Mouse (Mus musculus) liver (tissue): Measurements from ENCODE around the gene Mob1b.

ENCODE experiments used
- DNase-seq: peaks from one replicate; pipeline ENCODE4 v3.0.0-alpha.2; 2020; ENCODE audit warnings: mixed read lengths

The Mob1b gene

GRCm38 (mm10) chr5:88720116-88721002 is at the start of gene Mob1b:
TSS of gene Mob1b (plus strand) at chr5:88720855.
- peak; percentile 99 for DNase-seq

DNA sequence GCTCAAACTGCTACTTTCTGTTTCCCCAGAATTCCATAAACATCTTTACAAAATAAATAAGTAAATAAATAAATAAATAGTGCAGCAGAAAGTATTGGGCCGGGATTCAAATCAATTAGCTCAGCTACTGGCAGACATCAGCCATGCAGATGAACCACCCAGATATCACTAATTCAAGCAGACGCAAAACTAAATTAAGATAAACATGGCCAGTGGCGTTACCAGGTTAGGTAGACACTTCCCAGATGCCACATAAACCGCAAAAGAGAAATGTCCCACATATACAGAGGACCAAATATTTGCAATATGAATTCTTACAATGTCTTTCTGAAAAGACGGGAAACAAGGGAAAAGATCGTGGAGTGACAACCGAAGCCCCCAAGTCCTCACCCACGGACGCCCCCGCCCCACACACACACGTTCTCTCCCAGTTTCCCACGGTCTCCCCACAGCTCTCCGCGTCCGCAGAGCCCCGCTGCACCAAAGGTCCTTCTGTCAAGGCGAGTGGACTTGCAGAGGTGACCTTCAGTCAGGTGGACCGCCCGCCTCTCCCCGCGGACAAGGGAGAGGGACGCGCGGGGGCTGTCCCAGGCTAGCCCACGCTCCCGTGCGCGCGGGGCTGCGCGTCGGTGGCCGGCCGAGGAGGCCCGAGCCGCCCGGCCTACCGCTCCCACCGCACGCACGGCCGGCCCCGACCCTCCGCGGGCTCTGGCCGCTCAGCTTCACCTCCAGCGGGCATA is 45.8 kb upstream of the Mob1b start:
- peak; percentile 39 for DNase-seq

- peak; percentile 94 for DNase-seq
These were observed 44.9 kb upstream of the Mob1b start, which contains the start of gene Grsf1 for GRCm38 (mm10) chr5:88675443-88676387. TSS of gene Grsf1 (minus strand) at chr5:88676171.

DNA sequence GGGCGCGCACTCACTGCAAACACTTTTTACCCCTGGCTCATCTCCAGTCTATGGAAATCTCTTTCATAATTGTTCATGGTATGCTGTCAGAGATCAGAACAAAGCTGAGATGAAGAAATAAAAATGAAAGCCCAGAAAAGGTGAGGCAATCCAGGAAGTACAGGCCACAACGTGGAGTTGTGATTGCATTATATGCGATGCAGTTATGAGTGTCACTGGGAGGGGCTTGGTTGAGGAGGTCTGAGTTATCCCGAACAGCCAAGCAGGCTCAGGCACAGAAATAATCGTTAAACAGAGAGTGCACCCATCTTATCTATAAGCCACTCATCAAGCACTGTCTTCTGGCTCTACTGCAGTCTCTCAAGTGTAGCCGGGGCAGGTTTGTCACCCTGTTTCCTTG is 41.7 kb upstream of the Mob1b start:
- DNase-seq: peak; percentile 20

GRCm38 (mm10) chr5:88679341-88679740 is 41.3 kb upstream of the Mob1b start:
- DNase-seq: no peak

GRCm38 (mm10) chr5:88680567-88680966 is 40.1 kb upstream of the Mob1b start:
- no peak for DNase-seq

DNA sequence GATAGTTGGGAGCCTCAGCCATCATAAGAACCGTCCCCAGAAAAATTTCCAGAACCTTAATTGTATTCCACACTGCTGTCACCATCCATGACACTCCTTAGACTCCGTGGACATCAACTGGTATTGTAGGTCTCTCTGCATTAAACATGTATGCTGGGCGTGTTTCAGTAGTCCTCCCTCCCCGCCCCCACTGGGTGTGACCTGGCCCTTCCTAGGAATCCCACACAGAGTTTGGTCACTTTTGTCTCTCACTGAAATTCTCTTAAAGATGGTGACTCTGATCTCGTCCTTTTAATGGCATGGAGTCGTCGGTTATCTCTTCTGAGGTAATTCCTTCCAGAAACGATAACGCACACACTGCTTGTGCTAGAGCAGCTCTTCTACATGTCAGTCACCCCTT is 36.9 kb upstream of the Mob1b start:
- DNase-seq: no peak

GRCm38 (mm10) chr5:88684226-88684625 is 36.4 kb upstream of the Mob1b start:
- DNase-seq: no peak

GRCm38 (mm10) chr5:88685306-88685705 is 35.3 kb upstream of the Mob1b start:
- DNase-seq: no peak

GRCm38 (mm10) chr5:88685745-88686299 is 34.8 kb upstream of the Mob1b start:
- DNase-seq: no peak

- no peak for DNase-seq
These were observed 32.7 kb upstream of the Mob1b start for GRCm38 (mm10) chr5:88687996-88688406.

- peak; percentile 21 for DNase-seq
These were observed 32.0 kb upstream of the Mob1b start for GRCm38 (mm10) chr5:88688583-88689187.

DNA sequence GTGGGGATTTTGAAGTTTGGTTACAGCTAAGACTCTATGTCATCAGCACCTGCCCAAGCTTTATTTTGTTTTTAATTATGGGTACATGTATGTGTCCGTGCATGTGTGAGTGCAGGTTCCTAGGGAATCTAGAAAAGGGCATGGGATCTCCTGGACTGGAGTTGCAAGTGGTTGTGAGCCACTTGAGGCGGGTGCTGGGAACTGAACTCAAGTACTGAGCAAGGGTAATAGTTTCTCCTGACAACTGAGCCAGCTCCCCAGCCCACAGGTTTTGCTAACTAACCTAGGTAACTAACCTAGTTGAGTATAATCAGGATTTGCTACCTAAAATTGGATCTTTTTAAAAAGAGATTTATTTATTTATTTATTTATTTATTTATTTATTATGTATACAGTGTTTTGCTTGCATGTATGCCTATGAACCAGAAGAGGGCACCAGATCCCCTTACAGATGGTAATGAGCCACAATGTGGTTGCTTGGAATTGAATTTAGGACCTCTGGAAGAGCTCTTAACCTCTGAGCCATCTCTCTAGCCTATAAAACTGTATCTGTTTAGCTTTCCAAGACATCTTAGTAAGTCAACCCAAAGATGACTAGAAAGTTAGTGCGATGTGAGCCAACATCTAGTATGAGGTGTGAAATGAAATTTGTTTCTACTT is 31.2 kb upstream of the Mob1b start:
- no peak for DNase-seq

DNA sequence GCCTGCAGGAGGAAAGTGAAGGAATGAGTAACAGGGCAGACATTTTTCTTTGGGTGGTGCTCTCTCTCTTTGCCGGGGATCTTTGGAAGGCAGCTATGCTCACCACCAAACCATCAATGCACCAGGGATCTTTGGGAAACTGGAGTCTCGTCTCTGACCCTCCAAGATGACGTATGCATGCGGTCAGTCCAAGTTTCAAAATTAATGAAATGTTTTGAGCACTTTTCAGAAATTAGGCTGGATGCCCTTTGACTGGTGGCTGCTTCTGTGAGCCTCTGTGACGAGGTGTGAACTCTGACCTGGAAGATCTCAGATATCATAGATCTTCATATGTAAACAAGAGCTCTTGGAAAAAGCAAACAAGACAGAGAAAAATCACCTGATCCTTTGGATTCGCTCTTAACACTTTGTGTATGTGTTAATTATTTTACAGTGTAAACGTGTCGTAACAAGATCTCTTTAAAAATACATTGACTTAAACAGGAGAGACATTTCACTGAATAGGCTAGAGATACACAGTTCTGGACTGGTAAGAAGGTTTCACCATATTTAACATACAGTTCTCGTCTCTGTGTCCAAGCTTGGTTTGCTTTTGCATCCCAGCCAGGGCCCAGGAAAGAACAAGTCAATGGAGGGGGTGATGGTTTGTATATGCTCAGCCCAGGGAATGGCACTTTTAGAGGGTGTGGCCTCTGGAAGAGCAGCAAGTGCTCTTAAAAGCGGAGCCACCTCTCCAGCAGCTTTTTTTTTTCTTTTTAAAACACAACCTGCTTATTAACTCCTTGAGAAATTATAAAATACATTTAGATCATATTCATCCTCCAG is 29.8 kb upstream of the Mob1b start:
- DNase-seq: no peak

DNA sequence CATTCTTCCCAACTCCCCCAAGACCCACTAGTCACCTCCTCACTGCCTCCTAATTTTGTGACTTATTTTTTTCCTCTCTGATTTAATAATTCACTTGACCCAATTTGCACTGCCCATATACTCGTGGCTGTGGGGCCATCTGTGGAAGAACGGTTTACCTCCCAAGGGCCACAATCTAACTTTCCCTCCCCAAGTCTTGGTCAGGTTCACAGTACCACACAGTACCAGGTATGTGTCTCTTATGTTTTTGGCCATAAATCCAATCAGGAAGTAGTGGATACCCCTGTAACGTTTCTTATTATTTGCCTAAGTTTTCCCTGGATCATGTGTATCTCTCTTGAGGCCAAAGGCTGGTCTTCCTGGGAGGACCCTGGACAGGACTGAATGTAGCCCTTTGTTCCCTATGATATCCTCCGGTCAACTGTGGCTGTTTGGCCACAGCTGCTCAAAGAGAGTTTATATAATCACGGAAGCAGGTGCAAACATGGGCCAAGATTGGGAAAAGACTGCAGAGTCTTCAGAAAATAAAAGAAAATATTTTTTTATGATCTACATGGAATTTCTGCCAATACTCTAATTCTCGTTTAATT is 29.1 kb upstream of the Mob1b start:
- DNase-seq: no peak

- DNase-seq: no peak
These were observed 28.1 kb upstream of the Mob1b start for GRCm38 (mm10) chr5:88692586-88692985.

DNA sequence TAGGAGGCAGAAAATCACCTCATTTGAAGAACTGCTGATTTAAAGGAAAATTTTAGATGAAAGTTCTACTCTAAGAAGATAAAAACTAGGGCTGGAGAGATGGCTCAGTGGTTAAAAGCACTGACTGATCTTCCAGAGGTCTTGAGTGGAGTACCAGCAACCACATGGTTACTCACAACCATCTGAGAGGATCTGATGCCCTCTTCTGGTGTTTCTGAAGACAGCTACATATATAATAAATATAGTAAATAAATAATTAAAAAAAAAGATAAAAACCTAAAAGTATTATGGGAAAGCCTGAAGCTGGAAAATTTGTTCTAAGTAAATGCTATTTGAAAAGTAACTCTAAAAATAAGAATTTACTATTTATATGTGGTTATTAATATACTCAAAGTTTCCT is 27.6 kb upstream of the Mob1b start:
- no peak for DNase-seq

DNA sequence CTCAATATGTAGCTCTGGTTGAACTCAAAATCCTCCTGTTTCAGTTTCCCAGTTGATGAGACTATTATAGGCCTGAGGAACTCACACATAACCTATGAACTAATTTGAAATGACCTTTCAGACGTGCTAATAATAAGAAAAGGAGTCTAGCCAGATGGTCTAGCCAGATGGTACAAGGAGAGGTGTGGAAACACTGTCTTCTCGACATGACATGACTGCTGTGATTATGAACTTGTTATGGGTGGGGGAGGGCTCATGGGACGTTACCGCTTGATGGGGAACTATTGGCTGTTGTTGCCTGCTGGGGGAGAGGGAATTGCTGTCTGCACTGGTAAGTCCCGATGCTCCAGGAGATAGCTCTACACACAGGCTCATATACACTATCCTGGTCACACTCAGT is 23.4 kb upstream of the Mob1b start:
- DNase-seq: no peak

DNA sequence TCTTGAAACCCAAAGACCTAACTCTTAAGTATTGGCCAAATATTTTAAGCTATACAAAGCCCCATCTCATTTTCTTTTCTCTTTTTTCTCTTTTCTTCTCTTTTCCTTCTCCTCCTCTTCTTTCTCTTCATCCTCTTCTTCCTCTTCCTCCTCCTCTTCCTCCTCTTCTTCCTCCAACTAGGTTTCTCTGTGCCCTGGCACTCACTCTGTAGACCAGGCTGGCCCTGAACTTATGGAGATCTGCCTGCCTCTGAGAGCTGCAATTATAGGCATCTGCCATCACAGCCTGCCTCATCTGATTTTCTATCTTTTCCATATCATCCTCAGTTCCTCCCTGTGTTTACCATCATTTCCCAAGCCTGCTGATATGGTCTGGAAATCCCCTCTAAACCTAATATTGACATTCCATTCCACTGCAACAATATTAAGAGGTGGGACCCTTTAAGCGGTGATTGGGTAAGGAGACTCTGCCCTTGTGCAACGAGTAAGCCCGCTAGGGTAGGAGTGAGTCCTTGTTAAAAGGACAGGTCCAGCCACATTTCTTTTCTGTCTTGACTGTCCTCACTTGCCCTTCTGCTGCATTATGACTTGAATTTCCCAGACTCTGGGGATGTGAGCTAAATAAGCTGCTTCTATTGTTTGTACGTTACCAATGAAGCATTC is 21.3 kb upstream of the Mob1b start:
- no peak for DNase-seq

DNA sequence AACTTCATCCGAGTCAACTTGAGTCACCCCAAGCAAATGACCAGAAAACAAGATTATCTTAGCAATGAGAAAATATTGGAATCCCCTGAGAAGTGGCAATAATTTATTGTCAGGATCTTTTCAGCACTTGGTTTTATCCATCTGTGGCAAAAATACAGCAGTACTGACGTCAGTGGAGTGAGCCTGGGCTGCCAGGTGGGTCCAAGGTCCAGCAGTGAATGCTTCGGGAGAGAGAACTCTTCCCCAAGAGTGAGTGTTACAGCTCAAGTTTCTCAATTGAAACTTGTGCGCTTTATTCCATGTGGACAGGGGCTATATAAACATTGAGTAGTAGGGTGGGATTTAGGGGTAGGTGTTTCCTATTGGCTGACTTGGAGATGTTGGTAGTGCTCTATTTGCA is 18.6 kb upstream of the Mob1b start:
- DNase-seq: no peak
